Mouse (Mus musculus) CH12.LX (cell line): ENCODE measurements at regions not wholly inside any gene's neighbourhood (a gene's known extent, or its start where the extent isn't known, plus 50 kb on each side); places are given as distances from the start of the nearest gene placed in this dataset.

ENCODE experiments used
- DNase-seq: peaks from one replicate; pipeline ENCODE4 v3.0.0-alpha.2; 2013; ENCODE audit errors: extremely low read depth
- H3K27ac ChIP-seq: 2 replicates; pipeline ENCODE4 v1.5.1; 2012; ENCODE audit warnings: low read depth, mild to moderate bottlenecking, control low read depth, moderate library complexity; ENCODE audit not compliant: insufficient read depth
- H3K27me3 ChIP-seq: replicated peaks from 2 replicates; pipeline ENCODE3; 2012; ENCODE audit warnings: inconsistent platforms
- H3K36me3 ChIP-seq, 2 experiments: replicated peaks in 1 of 2; 2 replicates each; pipeline versions ENCODE3 to v1.6.1; 2012; ENCODE audit warnings: inconsistent platforms in 1 of 2, low read length in 1 of 2, mild to moderate bottlenecking in 1 of 2, mixed read lengths in 1 of 2, moderate library complexity in 1 of 2; ENCODE audit not compliant: control insufficient read depth in 1 of 2, insufficient read depth in 1 of 2
- H3K4me1 ChIP-seq, 2 experiments: 2 replicates each; pipeline ENCODE4 v1.6.1; 2012; ENCODE audit warnings: inconsistent platforms in 1 of 2, moderate library complexity in 1 of 2; ENCODE audit not compliant: insufficient read depth in 2 of 2, control insufficient read depth in 1 of 2
- H3K4me2 ChIP-seq: 2 replicates; pipeline ENCODE4 v1.6.1; 2012; ENCODE audit warnings: low read depth, mild to moderate bottlenecking, control low read depth; ENCODE audit not compliant: poor library complexity, insufficient read depth, severe bottlenecking
- H3K4me3 ChIP-seq, 3 experiments: fragments of 150-350 bp in 1 of 3; sonication (generic) in 1 of 3; replicated peaks in 1 of 3; 2 replicates each; pipeline versions ENCODE3 to v1.5.1; 2011 to 2012; ENCODE audit warnings: low read depth in 2 of 3, low read length in 2 of 3, mild to moderate bottlenecking in 2 of 3, moderate library complexity in 2 of 3, control low read depth in 1 of 3, improper control_type of control experiment in 1 of 3, inconsistent platforms in 1 of 3, mixed read lengths in 1 of 3; ENCODE audit not compliant: poor library complexity in 1 of 3
- H3K79me2 ChIP-seq: replicated peaks from 2 replicates; pipeline ENCODE4 v1.6.1; 2012; ENCODE audit warnings: mild to moderate bottlenecking, moderate library complexity; ENCODE audit not compliant: control insufficient read depth, poor library complexity, insufficient read depth, severe bottlenecking; ENCODE audit errors: extremely low read depth
- H3K9ac ChIP-seq: 2 replicates; pipeline ENCODE4 v1.6.1; 2012; ENCODE audit warnings: low read depth, mild to moderate bottlenecking, control low read depth, moderate library complexity; ENCODE audit not compliant: insufficient read depth
- H3K9me3 ChIP-seq: replicated peaks from 2 replicates; pipeline ENCODE3; 2012; ENCODE audit warnings: low read length, inconsistent platforms, mixed read lengths
- BHLHE40 ChIP-seq: IDR thresholded peaks from 2 replicates; pipeline ENCODE4 v1.6.1; 2011; ENCODE audit warnings: mild to moderate bottlenecking, low read depth, low read length, improper control_type of control experiment
- CHD1 ChIP-seq: IDR thresholded peaks from 2 replicates; pipeline ENCODE4 v1.6.1; 2012; ENCODE audit warnings: low read depth, low read length, improper control_type of control experiment, inconsistent platforms
- CHD2 ChIP-seq: IDR thresholded peaks from 2 replicates; pipeline ENCODE4 v1.6.1; 2011; ENCODE audit warnings: low read length, improper control_type of control experiment
- CTCF ChIP-seq, 2 experiments: IDR thresholded peaks in 1 of 2; conservative IDR thresholded peaks in 1 of 2; 2 replicates each; pipeline ENCODE4 v1.5.1; 2011 to 2012; ENCODE audit warnings: low read depth in 2 of 2, low read length in 2 of 2, improper control_type of control experiment in 1 of 2, inconsistent platforms in 1 of 2, mild to moderate bottlenecking in 1 of 2, moderate library complexity in 1 of 2
- E2F4 ChIP-seq: IDR thresholded peaks from 2 replicates; pipeline ENCODE4 v1.6.1; 2011; ENCODE audit warnings: low read depth, low read length, improper control_type of control experiment; ENCODE audit not compliant: insufficient replicate concordance
- ELF1 ChIP-seq: IDR thresholded peaks from 2 replicates; pipeline ENCODE4 v1.6.1; 2014; ENCODE audit warnings: low read depth, mild to moderate bottlenecking, inconsistent platforms, low read length, improper control_type of control experiment
- EP300 ChIP-seq: IDR thresholded peaks from 2 replicates; pipeline ENCODE4 v1.6.1; 2011; ENCODE audit warnings: low read length, improper control_type of control experiment
- ETS1 ChIP-seq: conservative IDR thresholded peaks from 2 replicates; pipeline ENCODE4 v1.6.1; 2012; ENCODE audit warnings: low read depth, mild to moderate bottlenecking, inconsistent platforms, low read length, improper control_type of control experiment, moderate library complexity
- GABPA ChIP-seq: IDR thresholded peaks from 2 replicates; pipeline ENCODE4 v1.6.1; 2012; ENCODE audit warnings: low read depth, low read length, improper control_type of control experiment, inconsistent platforms; ENCODE audit not compliant: insufficient replicate concordance
- HCFC1 ChIP-seq: IDR thresholded peaks from 2 replicates; pipeline ENCODE4 v1.6.1; 2012; ENCODE audit warnings: low read depth, mild to moderate bottlenecking, inconsistent platforms, low read length, improper control_type of control experiment
- IRF4 ChIP-seq: IDR thresholded peaks from 2 replicates; pipeline ENCODE4 v1.6.1; 2014; ENCODE audit warnings: low read depth, mild to moderate bottlenecking, inconsistent platforms, low read length, improper control_type of control experiment
- JUN ChIP-seq: IDR thresholded peaks from 2 replicates; pipeline ENCODE4 v1.6.1; 2011; ENCODE audit warnings: low read depth, mild to moderate bottlenecking, low read length, improper control_type of control experiment, moderate library complexity; ENCODE audit not compliant: insufficient read depth
- JUND ChIP-seq: conservative IDR thresholded peaks from 2 replicates; pipeline ENCODE4 v1.6.1; 2011; ENCODE audit warnings: low read depth, low read length, improper control_type of control experiment
- MAFK ChIP-seq: IDR thresholded peaks from 2 replicates; pipeline ENCODE4 v1.6.1; 2011; ENCODE audit warnings: low read length, improper control_type of control experiment; ENCODE audit not compliant: insufficient replicate concordance
- MAZ ChIP-seq: IDR thresholded peaks from 2 replicates; pipeline ENCODE4 v1.6.1; 2012; ENCODE audit warnings: low read depth, mild to moderate bottlenecking, inconsistent platforms, low read length, improper control_type of control experiment, moderate library complexity
- MEF2A ChIP-seq: IDR thresholded peaks from 2 replicates; pipeline ENCODE4 v1.6.1; 2014; ENCODE audit warnings: low read depth, mild to moderate bottlenecking, inconsistent platforms, low read length, improper control_type of control experiment, borderline replicate concordance
- MXI1 ChIP-seq: IDR thresholded peaks from 2 replicates; pipeline ENCODE4 v1.6.1; 2011; ENCODE audit warnings: mild to moderate bottlenecking, low read depth, low read length, improper control_type of control experiment
- MYC ChIP-seq: IDR thresholded peaks from 2 replicates; pipeline ENCODE4 v1.6.1; 2011; ENCODE audit warnings: low read depth, mild to moderate bottlenecking, improper control_type of control experiment, low read length
- NELFE ChIP-seq: IDR thresholded peaks from 2 replicates; pipeline ENCODE4 v1.6.1; 2011; ENCODE audit warnings: low read depth, low read length, improper control_type of control experiment
- NRF1 ChIP-seq: IDR thresholded peaks from 2 replicates; pipeline ENCODE4 v1.6.1; 2014; ENCODE audit warnings: low read depth, mild to moderate bottlenecking, inconsistent platforms, low read length, improper control_type of control experiment, moderate library complexity
- PAX5 ChIP-seq: IDR thresholded peaks from 2 replicates; pipeline ENCODE4 v1.6.1; 2012; ENCODE audit warnings: low read length, inconsistent platforms, mixed read lengths
- POLR2A ChIP-seq: IDR thresholded peaks from 2 replicates; pipeline ENCODE4 v1.6.1; 2011; ENCODE audit warnings: low read depth, mild to moderate bottlenecking, improper control_type of control experiment, low read length
- POLR2AphosphoS2 ChIP-seq: IDR thresholded peaks from 2 replicates; pipeline ENCODE4 v1.6.1; 2011; ENCODE audit warnings: low read depth, low read length, improper control_type of control experiment
- RAD21 ChIP-seq: IDR thresholded peaks from 2 replicates; pipeline ENCODE4 v1.6.1; 2011; ENCODE audit warnings: low read depth, mild to moderate bottlenecking, low read length, improper control_type of control experiment, moderate library complexity
- RCOR1 ChIP-seq: conservative IDR thresholded peaks from 2 replicates; pipeline ENCODE4 v1.6.1; 2012; ENCODE audit warnings: low read depth, mild to moderate bottlenecking, inconsistent platforms, low read length, improper control_type of control experiment
- SIN3A ChIP-seq: IDR thresholded peaks from 2 replicates; pipeline ENCODE4 v1.6.1; 2012; ENCODE audit warnings: low read length, improper control_type of control experiment, inconsistent platforms
- TBP ChIP-seq: conservative IDR thresholded peaks from 2 replicates; pipeline ENCODE4 v1.6.1; 2011; ENCODE audit warnings: low read depth, low read length, improper control_type of control experiment
- TCF12 ChIP-seq: IDR thresholded peaks from 2 replicates; pipeline ENCODE4 v1.6.1; 2014; ENCODE audit warnings: low read depth, mild to moderate bottlenecking, inconsistent platforms, low read length, improper control_type of control experiment
- UBTF ChIP-seq: IDR thresholded peaks from 2 replicates; pipeline ENCODE4 v1.6.1; 2012; ENCODE audit warnings: low read depth, mild to moderate bottlenecking, inconsistent platforms, low read length, improper control_type of control experiment, moderate library complexity
- USF1 ChIP-seq: IDR thresholded peaks from 2 replicates; pipeline ENCODE4 v1.6.1; 2014; ENCODE audit warnings: low read depth, mild to moderate bottlenecking, inconsistent platforms, low read length, improper control_type of control experiment
- USF2 ChIP-seq: conservative IDR thresholded peaks from 2 replicates; pipeline ENCODE4 v1.6.1; 2011; ENCODE audit warnings: low read depth, low read length, improper control_type of control experiment
- ZC3H11A ChIP-seq: IDR thresholded peaks from 2 replicates; pipeline ENCODE4 v1.6.1; 2012; ENCODE audit warnings: low read depth, mild to moderate bottlenecking, inconsistent platforms, low read length, improper control_type of control experiment
- ZKSCAN1 ChIP-seq: IDR thresholded peaks from 2 replicates; pipeline ENCODE4 v1.6.1; 2012; ENCODE audit warnings: low read depth, inconsistent platforms, low read length, improper control_type of control experiment, borderline replicate concordance
- ZMIZ1 ChIP-seq: IDR thresholded peaks from 2 replicates; pipeline ENCODE4 v1.6.1; 2012; ENCODE audit warnings: low read depth, mild to moderate bottlenecking, inconsistent platforms, low read length, improper control_type of control experiment
- dilution Hi-C: fragments of 300-500 bp; cut with MboI; formaldehyde crosslinking; loops from 2 replicates; pipeline ENCODE4 v1.14.3; 2020; ENCODE audit warnings: low sequenced_read_pairs; ENCODE audit not compliant: extremely low pct_unique_long_range_greater_than_20kb, extremely low pct_ligation_motif_present
- in situ Hi-C: fragments of 300-500 bp; cut with MboI; formaldehyde crosslinking; loops from 3 replicates; pipeline ENCODE4 v1.14.3; 2019; ENCODE audit warnings: low sequenced_read_pairs, low pct_ligation_motif_present, low pct_unique_long_range_greater_than_20kb, mixed read lengths

DNA sequence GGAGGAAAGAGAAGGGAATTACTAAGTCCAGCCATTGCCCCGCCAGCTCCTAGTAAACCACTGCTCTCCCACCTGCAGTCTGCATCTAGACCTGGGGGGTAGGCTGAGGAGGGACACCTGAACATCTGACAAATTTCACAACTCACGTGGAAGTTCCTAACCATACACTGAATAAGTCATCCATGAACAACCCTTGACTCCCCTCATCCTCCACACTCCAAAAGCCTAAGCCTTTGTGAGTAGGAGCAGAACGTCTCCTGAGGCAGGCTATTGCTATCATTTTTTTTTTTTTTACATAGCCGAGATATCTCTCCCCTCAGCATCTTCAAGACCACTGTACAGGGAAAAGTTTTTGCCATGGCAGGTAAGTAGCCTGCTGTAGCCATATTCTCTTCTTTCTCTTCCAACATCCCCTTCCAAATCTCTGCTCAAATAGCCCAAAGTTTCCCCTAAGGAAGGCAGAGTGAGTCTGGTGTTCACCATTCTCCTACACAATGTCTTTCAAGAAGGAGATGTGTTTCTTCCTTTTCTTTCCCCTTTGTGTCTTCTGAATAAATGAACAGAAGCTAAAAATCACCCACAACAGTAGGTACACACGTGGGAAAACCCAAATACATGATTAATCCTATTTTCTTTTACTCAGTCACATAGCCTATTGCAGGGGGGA is 109.7 kb downstream of the A730009L09Rik start (continued):
- TF ChIP-seq MAZ (no peak; the same call in none of the 2 replicates), TCF12 (peak; percentile 94), ELF1 (no peak), MAFK (0 out of 2 replicates have a peak, but pooled peaks have one; percentile 5), TBP (peak; percentile 79), BHLHE40 (peak; percentile 96), IRF4 (peak; percentile 86)

DNA sequence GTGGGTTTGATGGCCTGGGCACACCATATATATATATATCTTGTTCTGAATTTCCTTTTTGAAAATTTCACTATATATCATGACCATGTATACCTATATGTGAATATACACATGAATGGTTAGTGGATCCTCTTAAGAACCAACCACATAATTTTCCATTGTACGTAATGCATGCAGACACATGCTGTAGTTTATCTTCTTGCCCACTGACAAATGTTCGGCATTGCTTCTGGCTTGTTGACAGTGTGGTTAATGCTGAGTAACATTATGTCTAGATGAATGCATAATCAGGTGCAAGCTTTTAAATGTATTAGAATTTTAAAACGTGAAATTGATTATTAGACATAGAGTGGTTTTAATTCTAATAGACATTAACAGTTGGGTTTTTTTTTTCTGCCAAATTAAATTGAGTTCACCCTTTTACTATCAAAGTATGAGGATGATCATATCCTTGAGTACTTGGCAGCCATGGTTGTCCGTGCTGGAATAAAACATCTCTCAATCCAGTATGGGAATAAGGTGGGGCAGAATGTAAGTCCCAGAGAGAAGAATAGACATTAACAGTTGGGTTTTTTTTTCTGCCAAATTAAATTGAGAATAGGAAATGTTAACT is 110.3 kb downstream of the A730009L09Rik start:
- H3K9me3 ChIP-seq: peaks cover 8% of the 10 kb centered on the region
- peak overlapping the region; percentile 98 for H3K27ac ChIP-seq
- no peaks in the 10 kb centered on the region for H3K27me3 ChIP-seq
- dilution Hi-C loops: no loop called here
- peak overlapping the region; percentile 93 for H3K4me2 ChIP-seq
- peaks cover 4% of the 10 kb centered on the region; the same call in 1 of the 2 replicates for H3K79me2 ChIP-seq
- H3K36me3 ChIP-seq: peaks cover 0 to 3% of the 10 kb centered on the region in 2 experiments
- peak overlapping the region; percentile 61 for H3K9ac ChIP-seq
- peak overlapping the region in 2 of 3 experiments; percentile 11 to 35 for H3K4me3 ChIP-seq
- peaks cover 4 to 56% of the 10 kb centered on the region in 2 experiments for H3K4me1 ChIP-seq
- in situ Hi-C loops: no loop called here
- no peak for DNase-seq
- TF ChIP-seq MEF2A (no peak), ZC3H11A (no peak), MXI1 (peak; percentile 67; the same call in 1 of the 2 replicates), JUN (no peak), TCF12 (0 out of 2 replicates have a peak, but pooled peaks have one; percentile 16), E2F4 (no peak), POLR2AphosphoS2 (0 out of 2 replicates have a peak, but pooled peaks have one; percentile 50), CTCF (conservative IDR thresholded peaks at IDR 0.05 in 1 of 2, IDR thresholded peaks at IDR 0.05 in 1 of 2; ENCODE audit: low read depth in 2 of 2, low read length in 2 of 2) (no peak), ZKSCAN1 (no peak; the same call in 1 of the 2 replicates), CHD2 (peak; percentile 45; the same call in 1 of the 2 replicates), CHD1 (peak; percentile 94), HCFC1 (0 out of 2 replicates have a peak, but pooled peaks have one; percentile 13), MYC (peak; percentile 70; the same call in 1 of the 2 replicates), MAFK (0 out of 2 replicates have a peak, but pooled peaks have one; percentile 43), USF1 (no peak), BHLHE40 (peak; percentile 66), POLR2A (no peak), JUND (no peak), SIN3A (no peak), RCOR1 (no peak), ELF1 (no peak), GABPA (no peak), EP300 (peak; percentile 51; the same call in 1 of the 2 replicates), RAD21 (no peak), NRF1 (no peak), IRF4 (0 out of 2 replicates have a peak, but pooled peaks have one; percentile 7), PAX5 (no peak), USF2 (no peak), UBTF (no peak), MAZ (no peak), NELFE (no peak), ETS1 (peak; percentile 44; the same call in 1 of the 2 replicates), TBP (peak; percentile 57), ZMIZ1 (peak; percentile 50; the same call in 1 of the 2 replicates)
